Mouse (Mus musculus) layer of hippocampus, adult 9-11 months (tissue): Measurements from ENCODE around the gene Brsk2.
"Not testable (repeated sequence)": the region's sequence is repeated elsewhere in the genome, so short reads cannot be mapped to it uniquely, and the experiment has no call there.

ENCODE experiments used
- DNase-seq: peaks from one replicate; pipeline ENCODE4 v3.0.0; 2022

Gene Brsk2

DNA sequence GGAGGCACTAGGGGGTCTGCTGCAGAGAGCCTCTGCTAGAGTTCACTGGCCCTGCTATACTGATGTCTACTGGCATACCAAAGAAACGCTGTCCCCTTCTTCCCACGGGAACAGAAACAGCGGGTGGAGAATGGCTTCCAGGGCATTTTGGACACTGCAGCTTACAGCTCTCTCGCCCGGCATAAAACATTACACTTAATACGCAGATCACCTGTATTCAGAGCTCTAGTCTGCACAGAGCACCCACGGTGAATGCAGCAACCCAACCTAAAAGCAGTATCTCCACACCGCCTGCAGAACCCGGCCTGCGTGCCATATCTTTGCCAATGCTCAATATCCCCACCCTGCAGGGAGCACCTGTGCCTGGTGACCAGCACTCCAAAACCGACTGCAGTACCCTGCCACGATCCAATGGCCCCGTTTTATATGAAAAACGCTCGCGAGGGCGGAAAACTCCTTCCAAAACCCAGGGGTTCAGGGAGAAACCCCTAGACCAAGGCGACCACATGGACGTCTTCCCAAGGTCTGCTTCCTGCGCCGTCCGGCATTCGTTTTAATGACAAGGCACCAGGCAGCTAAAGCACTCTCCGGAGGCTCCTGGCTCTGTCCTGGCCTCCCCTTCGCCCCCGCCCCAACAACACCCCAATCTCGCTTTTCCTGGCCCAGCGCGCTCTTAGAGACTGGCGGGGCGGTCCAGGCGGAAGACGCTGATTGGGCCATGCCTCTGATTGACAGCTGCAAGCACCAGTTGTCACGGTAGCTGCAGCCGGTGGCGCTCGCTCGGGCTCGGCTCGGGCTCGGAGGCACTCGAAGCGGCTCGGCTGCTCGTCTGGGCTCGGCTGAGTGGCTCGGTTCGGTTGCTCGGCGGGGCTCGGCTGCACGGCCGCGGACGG lies at the start of gene Brsk2:
Brsk2 (plus strand) TSS at position 846 of the 893 bp plus-strand sequence.
- peak; percentile 97 for DNase-seq

DNA sequence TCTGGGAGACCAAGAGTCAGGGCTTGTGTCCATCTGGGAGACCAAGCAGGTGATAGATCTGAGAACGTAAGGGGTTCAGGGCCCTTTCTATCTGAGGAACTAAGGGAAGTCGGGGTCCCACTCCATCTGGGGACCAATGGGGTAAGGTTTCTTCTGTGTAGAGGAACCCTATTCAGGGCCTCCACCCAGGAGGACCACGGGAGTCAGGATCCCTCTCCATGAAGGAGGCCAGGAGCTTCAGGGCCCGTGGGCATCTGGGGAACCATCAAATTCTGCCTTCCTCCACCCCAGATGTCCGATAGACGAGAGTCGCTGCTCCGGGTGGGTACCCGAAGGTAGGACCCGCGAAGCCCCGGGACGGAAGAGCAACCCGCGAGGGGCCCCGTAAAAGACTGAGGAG lies 47.7 kb upstream of the Brsk2 start:
- DNase-seq: peak; percentile 23

DNA sequence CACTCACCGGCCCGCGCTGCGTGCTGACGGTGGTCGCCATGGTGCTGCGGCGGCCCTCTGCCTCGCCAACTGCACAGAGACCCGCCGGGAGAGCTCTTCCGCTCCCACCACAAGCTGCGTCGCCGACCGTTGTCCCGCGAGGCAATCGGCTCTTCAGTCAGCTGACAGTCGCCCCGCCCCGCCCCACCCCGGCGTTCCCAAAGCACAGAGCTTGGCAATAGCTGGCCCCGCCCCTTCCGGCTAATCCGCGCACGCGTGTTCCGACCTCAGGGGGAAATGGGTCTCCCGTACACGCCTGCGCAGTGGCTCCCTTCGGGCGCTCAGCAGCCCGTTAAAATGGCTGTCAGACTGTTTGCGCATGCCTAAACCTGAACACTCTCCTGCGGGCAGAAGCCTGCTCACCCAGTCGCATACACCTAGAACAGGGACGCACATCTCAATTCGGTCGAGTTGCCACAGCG lies 47.3 kb upstream of the Brsk2 start:
- peak; percentile 98 for DNase-seq

DNA sequence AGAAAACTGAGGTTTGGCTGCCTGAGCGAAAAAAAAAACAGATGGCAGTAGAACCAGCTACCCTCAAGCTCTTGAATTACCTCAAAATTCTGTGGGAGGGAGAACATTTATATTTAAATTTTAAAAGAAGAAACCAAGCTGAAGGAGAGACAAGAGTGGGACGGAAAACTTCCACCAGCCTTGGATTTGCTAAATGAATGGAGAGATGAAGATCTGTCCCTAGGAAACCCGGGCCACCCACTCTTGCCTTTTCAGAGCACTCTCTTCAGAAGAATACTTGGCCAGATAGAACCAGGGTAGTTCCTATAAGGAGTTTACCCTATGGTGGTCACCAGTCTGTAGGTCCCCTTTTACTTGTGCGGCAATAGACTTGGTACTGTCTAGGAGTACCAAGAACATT lies 46.8 kb upstream of the Brsk2 start:
- peak; percentile 51 for DNase-seq

DNA sequence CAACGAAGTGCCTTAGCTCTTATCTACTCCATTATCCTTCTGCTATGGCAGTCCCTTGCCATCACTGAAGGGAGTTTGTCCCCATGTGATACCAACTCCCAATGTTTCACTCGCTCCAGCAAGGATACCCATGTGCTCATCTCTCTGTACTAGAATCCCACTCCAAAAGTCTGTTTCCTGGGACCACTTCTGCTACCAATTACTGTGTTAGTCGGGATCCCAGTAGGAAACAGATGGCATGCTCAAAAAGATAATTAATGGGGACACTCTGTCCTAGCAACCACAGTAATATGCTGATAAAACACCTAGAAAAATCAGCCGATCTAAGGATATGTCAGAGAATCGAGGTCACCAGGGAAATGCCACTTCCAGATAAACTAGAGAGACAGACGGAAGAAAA lies 41.0 kb upstream of the Brsk2 start:
- peak; percentile 77 for DNase-seq

DNA sequence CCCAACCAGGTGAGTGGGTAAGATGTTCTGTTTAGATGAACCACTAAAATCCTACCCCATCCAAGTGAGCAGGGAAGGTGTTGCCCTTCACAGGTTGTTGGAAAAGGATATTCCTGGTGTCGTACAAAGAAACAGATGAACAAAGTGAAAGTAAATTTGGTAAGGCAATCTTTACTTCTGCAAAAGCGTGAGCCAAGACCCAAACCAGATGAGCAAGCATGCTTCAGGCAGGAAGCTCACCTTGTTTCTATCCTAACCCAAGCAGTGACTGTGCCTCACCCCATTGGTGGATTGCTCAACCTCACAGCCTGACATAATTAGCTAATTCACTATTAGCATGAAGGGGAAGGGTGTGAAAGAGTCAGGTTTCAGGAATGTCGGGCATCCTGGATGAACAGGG lies 38.2 kb upstream of the Brsk2 start:
- DNase-seq: no peak

DNA sequence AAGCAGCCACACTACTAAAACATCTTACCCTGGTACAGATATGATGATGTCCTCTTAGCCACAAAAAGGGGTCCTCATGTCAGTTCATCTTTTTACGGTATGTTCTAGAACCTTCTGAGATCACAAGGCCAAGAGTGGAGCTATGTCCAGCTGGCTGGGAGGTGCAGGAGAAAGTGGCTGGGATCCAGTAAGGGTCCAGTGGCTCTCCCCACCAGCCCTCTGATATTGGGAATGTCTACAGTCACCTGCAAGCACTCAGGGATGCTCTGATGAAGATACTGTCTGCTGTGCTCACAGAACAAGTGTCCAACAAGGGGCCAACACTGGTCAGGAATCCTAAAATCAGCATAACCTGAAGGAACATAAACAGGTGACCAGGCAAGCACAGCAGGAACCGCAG lies 31.1 kb upstream of the Brsk2 start, which contains the start of gene Tollip:
Tollip (minus strand) TSS at position 101 of the 400 bp plus-strand sequence.
- no peak for DNase-seq

DNA sequence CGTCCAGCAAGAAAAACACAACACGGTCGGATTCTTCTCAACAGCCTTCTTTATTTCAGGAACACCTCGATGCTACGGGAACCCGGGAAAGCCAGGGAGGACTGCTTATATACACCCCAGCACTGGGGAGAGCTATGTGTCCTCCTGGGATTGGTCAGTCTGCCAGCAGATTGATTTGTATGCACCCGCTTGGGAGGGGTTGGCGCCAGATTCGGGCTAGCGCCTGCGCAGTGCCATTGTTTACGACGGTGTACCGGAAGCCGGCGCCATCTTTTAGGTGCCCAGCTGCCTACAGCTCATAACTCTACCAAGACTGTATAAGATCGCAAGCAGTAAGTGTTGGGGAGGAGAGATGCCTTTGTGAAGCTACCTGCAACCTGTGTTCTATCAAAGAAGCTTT lies 25.4 kb upstream of the Brsk2 start:
- DNase-seq: not testable (repeated sequence)

DNA sequence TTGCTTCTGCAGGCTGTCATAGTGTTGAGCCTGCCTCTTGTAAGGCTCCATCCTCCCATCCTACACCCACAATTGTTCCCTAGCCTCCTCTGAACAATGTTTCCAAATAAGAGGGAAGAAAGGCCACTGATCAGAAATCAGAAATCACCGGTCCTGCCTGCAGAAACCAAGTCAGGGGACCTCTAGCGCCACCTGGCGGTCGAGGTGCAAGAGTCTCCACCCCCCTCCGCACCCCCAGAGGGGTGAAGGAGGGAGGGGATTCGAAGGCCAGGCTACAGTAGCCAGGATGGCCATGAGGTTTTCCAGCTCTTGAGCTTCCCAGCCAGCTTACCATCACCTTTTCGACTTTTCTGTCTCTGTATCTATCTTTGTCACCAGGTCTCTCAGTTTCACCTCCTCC lies 24.6 kb upstream of the Brsk2 start:
- DNase-seq: peak; percentile 33

DNA sequence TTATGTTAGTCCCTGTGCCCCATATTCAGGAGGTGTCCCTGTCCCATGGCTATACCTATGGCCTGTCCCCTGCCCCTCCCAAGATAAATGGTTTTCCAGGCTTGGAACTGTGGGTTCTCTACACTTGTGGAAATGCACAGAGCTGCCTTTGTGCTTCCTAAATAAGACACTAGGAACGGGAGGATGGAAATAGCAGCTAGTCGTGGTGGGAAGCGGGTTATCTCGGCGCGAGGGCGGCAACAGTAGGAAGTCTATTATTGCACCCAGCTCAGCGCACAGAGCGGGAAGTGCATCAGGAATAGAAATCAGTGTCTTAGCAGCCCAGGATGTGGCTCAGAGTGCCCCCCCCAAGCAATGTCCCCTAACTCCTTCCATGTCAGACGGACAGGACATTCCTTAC lies 20.9 kb upstream of the Brsk2 start:
- DNase-seq: peak; percentile 39

DNA sequence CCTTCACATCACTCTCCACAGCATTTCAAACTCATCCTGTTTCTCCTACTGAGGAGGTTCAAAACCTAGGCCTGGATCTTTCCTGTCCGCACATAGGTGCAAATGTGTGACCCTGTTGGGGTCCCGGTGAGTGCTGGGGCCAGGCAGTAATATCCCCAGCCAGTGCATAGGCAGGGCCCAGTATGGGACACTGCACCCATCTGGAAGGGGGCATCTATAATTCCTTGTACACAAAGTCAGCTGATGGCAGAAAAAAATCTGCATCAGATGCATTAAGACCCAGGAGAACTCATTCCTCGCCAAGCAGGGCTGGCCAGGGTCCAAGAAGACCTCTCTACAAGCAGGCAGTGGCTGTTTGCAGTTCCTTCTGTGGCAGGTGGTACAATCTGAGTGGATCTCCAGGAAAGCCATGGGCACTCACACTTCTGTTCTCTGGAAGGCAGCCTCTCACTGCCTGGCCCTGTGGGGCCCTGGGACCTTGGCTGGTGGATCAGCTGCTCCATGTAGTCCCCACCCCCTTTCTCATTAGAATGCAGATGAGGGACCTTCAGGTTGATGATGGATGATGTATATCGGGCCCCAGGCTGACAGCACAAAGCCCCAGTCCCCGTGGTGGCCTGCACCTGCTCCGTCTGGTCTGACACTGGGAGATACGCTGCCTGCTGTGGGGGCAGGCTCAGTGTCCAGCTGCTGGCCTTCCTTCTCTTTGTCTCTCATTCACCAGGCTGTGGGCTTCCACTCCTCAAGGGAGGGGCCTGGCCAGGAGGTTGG lies 15.2 kb upstream of the Brsk2 start:
- DNase-seq: no peak

DNA sequence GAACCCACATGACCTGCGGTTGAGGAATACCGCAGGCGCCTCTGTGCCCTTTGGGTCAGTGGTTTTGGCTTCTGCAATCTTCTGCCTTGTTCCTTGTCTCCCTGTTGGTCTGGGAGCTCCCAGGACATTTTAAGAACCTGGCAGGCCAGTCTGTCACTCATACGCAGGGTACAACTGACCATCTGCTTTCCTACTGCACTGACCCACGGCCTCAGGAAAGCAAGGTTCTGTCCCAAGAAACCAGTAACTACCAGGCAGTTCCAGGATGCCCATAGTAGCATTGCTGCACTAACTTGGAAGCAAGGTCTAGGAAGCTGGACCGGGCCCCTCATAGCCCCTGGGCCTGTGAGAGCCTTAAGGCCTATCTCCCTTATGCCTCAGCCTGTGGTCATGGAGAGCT lies 14.6 kb upstream of the Brsk2 start:
- DNase-seq: no peak

DNA sequence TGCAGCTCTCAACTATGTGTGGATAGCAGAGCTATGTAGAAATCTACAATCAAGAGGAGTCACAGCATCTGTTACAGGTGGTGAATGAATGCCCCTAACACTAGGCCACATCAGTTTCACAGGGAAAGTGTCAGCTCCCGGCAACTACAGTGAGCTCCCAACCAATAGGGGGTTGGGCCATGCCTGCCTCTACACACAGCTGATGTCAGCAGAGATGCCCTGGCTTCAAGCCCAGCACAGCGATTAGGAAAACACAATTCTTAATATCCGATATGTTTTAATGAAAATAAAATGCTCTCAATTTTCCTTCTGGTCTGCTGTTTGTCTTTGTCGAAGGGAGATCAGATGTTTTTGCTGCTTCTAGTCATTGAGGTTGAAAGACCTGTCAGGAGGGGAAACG lies 6.1 kb upstream of the Brsk2 start:
- peak; percentile 57 for DNase-seq

DNA sequence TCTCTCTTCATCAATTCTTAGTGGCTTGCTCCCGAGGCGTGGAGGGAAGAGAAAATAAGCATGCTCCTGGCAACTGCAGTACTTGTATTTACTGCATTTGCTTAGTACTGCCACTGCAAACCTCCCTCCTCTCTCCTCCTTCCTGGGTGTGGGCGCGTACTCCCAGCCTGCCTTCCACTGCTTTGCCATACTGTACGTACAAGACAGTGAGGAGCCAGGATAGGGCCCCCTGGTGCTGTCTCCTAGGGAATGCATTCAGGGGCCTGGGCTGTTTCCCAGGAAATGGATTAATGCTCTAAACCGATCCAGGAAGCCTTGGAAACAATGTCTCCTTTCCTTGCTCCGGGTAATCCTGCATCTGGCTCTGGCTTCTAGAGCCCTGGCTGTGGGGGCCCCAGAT lies 3.6 kb upstream of the Brsk2 start:
- peak; percentile 91 for DNase-seq

DNA sequence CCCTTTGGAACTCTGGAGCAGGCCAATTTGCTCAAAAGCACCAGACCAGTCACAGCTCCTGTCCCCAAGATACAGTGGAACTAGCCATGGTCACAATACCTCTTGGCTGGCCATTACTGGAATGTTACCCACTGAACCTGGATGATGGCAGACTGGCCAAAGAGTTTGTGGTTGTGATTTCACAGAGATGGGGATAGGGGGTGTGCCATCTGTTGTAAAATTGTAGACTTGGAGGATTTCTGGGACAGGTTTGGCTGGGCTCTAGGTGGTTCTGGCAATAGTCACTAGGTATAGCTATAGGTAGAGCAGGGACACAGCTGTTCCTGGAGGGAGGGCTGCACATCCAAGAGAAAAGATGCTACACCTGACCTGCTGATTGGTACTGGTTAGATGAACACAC lies 2.0 kb upstream of the Brsk2 start:
- no peak for DNase-seq

DNA sequence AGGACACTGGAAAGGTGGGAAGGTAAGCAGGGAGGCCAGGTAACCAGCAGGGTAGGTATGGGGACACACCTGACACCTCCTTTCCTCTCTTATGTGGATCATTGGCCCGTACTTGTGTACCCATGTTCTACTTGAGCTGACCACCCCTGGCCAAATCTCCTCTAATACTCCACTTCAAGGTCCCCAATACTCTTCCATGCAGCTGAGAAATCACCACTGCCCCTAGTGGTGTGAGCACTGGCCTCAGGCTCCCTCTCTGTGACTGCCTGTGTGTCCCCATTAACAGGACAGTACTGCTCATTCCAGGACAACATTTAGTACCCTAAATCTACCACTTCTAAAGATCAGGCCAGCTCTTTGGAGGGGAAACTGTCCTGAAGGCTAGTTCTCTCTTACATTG lies 1.5 kb upstream of the Brsk2 start:
- no peak for DNase-seq

DNA sequence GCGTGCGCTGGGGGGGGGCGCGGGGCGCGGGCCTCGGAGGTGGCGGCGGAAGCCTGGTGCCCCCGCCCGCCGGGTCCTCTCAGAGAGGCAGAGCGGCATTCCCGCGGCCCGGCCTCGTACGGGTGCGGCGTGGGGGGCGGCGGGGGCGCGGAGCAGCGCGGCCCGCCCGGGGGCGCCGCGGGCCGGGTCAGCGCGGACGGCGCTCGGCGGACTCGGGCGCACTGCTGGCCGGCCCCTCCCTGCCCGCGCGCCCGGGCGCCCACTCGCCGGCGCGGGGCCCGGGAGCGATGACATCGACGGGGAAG lies 200 bp downstream of the Brsk2 start:
- DNase-seq: no peak

DNA sequence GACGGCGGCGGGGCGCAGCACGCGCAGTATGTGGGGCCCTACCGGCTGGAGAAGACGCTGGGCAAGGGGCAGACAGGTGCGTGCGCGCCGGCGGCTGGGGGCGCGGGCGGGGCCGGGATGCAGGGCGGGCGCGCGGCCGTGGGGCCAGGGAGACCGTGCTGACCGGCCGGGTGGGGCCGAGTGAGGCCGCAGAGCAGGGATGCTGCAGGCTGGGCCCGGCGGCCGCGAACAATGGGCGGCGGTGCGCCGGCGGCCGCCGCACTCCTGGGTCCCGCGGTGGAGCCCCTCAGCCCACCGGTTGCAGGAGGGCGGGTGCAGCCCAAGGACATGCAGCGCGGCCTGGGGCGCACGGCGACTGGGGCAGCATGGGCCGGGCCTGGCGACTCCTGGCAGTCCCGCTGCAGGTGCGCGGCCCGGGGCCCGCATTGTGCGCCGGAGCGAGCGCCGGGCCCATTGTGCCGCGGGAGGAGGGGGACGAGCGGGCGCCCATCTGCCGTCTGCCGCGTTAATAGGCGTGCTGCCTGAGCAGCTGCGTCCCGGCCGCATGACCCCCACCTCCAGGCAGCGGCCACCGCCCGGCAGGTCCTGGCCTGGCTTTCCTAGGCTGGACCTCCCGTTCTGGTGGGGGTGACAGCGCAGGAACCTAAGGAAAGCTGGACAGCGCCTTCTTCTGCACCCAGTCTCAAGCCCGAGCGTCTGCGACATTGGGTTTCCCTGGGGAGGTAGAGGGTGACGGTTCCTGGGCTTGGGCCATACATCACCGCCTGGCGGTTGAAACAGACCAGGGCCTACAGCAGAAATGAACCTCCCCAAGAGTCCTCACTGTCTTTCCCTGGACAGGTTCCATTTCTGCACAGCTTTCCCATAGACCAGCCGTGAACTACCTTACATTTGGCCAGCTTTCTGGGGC lies 808 bp downstream of the Brsk2 start:
- DNase-seq: no peak

DNA sequence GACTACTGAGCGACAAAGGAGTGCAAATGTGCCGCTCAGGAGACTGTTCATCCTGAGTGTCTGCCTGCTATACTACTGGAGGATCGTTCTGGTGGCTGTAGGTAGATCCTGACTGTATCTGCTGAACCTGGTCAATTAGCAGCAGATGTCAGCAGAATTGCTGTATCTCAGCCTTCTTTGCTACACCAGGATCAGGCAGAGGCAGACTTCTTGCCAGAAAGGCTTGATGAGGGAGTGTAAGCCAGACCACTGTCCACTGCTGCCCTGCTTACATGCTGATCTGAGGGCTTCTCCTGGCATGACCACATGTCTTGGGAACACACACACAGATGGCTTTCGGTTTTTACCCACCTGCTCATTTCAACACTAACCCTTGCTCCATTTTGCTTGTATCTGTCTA lies 2.3 kb downstream of the Brsk2 start:
- DNase-seq: no peak

DNA sequence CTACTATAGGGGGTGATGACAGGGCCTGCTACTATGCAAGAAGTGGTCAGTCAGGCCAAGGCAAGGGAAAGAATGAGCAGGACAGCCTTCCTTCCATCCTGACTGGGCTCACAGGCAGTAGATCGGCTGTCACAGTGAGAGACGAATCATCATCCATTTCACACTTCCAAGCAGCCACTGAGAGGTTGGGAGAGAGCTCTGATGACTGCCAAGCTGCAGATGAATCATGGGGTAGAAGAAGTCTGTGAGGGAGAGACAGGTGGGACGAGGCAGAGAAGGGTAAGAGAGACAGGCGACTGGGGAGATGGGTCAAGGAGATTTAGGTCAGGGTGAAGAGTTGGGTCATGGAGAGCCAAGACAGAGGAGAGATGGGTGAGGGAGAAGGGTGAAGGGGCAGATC lies 3.4 kb downstream of the Brsk2 start:
- no peak for DNase-seq

DNA sequence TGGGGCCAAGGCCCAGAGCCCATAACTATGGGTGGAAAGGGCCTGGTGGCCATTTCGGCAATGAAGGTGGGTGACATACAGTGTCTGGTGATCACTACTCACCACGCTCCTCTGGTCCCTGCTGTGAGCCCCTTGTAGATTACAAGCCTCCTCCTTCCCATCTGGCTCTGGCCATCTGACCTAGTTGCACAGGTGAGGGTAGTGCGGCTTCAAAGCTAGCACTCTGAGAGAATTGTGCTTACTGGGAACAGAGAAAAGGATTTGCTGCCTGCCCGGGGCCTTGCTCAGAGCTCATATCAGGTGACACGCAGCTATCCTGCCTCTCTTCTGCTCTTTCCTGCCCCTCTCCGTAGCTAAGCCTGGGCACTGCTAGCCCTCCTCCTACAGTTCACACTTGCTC lies 4.1 kb downstream of the Brsk2 start:
- DNase-seq: no peak

DNA sequence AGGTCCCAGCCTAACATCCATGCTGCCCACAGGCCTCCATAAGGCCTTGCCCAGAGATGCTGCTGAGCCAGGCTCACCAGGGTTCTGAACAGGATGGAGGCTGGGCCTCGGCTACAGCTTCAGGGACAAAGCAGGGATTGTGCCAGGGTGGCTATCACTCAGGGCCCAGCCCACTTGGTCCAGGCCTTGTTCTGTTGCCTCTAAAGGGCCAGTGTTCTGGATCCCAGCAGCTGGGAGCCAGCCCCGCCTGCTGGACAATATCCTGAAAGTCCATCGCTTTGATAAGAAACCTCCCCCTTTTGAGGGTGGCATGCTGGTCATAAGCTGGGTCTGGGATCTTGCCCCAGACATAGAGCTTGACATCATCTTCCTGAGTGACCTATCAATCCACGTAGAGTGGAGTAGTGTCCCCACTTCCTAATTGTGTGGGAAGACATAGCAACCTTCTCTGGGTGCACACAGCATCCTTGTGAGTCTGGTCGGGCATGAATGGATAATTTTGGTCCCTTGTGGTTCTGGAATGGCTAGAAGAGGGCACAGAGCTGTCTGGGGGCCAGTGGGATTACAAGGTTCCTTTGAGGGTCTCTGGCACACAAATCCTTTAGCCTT lies 6.1 kb downstream of the Brsk2 start:
- peak; percentile 87 for DNase-seq

DNA sequence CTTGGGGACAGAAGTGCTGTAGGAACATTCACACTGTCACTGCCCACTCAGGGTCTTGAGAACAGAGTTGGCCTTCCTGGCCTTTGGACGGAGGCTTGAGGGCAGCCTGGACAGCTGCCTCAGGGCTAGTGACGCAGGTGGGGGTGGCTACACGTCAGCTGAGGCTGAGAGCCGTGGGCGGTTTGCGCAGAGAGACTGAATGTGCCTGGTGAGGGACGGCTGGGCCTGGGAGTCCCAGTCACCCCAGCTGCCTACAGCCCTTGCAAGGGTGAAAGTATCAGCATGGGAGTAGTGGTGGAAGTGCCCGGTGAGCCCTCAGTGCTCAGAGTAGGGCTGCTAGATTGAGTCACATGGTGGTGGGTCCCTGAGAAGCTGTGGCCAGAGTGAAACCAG lies 6.6 kb downstream of the Brsk2 start:
- peak; percentile 66 for DNase-seq
